Mouse (Mus musculus) kidney, adult 8-10 months (tissue): ENCODE measurements at regions not wholly inside any gene's neighbourhood (a gene's known extent, or its start where the extent isn't known, plus 50 kb on each side); places are given as distances from the start of the nearest gene placed in this dataset.

Experiments used
- DNase-seq, 2 experiments: peaks; one replicate each; pipeline ENCODE4 v3.0.0; 2022

GRCm38 (mm10) chr5:101120509-101121201, 275.1 kb downstream of the Gpat3 start:
- peak; percentile 8 to 18 for DNase-seq

- peak in 1 of 2 experiments; percentile 3 for DNase-seq
Observed at GRCm38 (mm10) chr5:101112151-101112769, 266.7 kb downstream of the Gpat3 start.

- DNase-seq: no peak
Observed at GRCm38 (mm10) chr5:101111619-101112018, 266.1 kb downstream of the Gpat3 start.

- DNase-seq: no peak
Observed at GRCm38 (mm10) chr5:101100975-101101699, 255.6 kb downstream of the Gpat3 start.

GRCm38 (mm10) chr5:101091027-101091598, 245.6 kb downstream of the Gpat3 start:
- DNase-seq: no peak

GRCm38 (mm10) chr5:101090415-101091026, 245.0 kb downstream of the Gpat3 start:
- no peak for DNase-seq

- no peak for DNase-seq
Observed at GRCm38 (mm10) chr5:101085199-101085598, 239.7 kb downstream of the Gpat3 start.

- no peak for DNase-seq
Observed at GRCm38 (mm10) chr5:101082611-101083010, 237.1 kb downstream of the Gpat3 start.

- no peak for DNase-seq
Observed at GRCm38 (mm10) chr5:101064308-101064707, 218.8 kb downstream of the Gpat3 start.

GRCm38 (mm10) chr5:101063254-101063653, 217.7 kb downstream of the Gpat3 start:
- no peak for DNase-seq

GRCm38 (mm10) chr5:101051591-101051990, 206.1 kb downstream of the Gpat3 start:
- no peak for DNase-seq

GRCm38 (mm10) chr5:101040488-101040887, 195.0 kb downstream of the Gpat3 start:
- DNase-seq: no peak

GRCm38 (mm10) chr5:101032968-101033367, 187.5 kb downstream of the Gpat3 start:
- no peak for DNase-seq

- DNase-seq: no peak
Observed at GRCm38 (mm10) chr5:101032147-101032900, 186.8 kb downstream of the Gpat3 start.

- no peak for DNase-seq
Observed at GRCm38 (mm10) chr5:101024796-101025195, 179.3 kb downstream of the Gpat3 start.

- DNase-seq: no peak
Observed at GRCm38 (mm10) chr5:101023784-101024183, 178.3 kb downstream of the Gpat3 start.

- DNase-seq: peak; percentile 44 to 76
Observed at GRCm38 (mm10) chr5:101020784-101021183, 175.3 kb downstream of the Gpat3 start.

- no peak for DNase-seq
Observed at GRCm38 (mm10) chr5:101013844-101014243, 168.3 kb downstream of the Gpat3 start.

GRCm38 (mm10) chr5:101005216-101005615, 159.7 kb downstream of the Gpat3 start:
- no peak for DNase-seq

- no peak for DNase-seq
Observed at GRCm38 (mm10) chr5:101000436-101000835, 154.9 kb downstream of the Gpat3 start.

- no peak for DNase-seq
Observed at GRCm38 (mm10) chr5:100992365-100992764, 146.9 kb downstream of the Gpat3 start.

GRCm38 (mm10) chr5:100991626-100992025, 146.1 kb downstream of the Gpat3 start:
- peak; percentile 14 to 50 for DNase-seq
